Mouse (Mus musculus): ENCODE results near the gene Alkbh5.

DNA sequence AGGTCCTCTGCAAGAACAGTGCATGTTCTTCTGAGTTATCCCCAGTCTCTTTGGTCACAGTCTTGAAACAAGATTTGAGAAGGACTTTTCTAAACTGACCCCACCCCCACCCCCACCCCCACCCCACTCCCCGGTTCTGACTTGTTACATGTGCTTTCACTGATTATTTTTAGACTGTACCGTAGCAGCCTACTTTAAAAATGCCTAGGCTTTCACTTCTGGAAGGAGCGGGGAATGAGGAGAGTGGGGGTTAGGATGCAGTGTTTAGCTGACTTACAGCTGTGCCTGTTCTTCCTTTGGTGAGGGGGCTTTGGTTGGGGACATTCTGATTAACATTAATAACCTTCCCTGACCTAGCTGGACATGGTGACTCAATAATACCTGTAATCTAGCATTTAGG, 11.9 kb downstream of the Alkbh5 start:
- no peak for TF ChIP-seq CTCF (conservative IDR thresholded peaks at IDR 0.05; ENCODE audit: low read length)
- no peak for TF ChIP-seq POU5F1 (IDR thresholded peaks at IDR 0.05; ENCODE audit: borderline replicate concordance, low read length)
